Mouse (Mus musculus) left cerebral cortex, postnatal 25 days (tissue): ENCODE measurements around the gene Clba1. TPM values are rescaled to one million over a fixed set of nuclear protein-coding genes. Genes with fewer than 3 reads are reported as not detected.

Source experiments
- total RNA-seq, 2 experiments: library from RNA; stranded (reverse); gene quantifications; 2 replicates each; pipeline ENCODE4 v1.2.3; 2021

The Clba1 gene
- total RNA-seq, 2 experiments from 2014 or later: 17.1 to 17.7 TPM

Other genes with a start within 250 kb of the Clba1 start
- gene Inf2, start 220.2 kb upstream of the Clba1 start, total RNA-seq: 100 to 1,000 TPM; 108 to 155 TPM
- gene Adssl1, start 188.9 kb upstream of the Clba1 start, total RNA-seq: 10 to 100 TPM; 16.4 to 18.2 TPM
- gene Siva1, start 164.3 kb upstream of the Clba1 start, total RNA-seq: 10 to 100 TPM; 17.4 to 18.8 TPM
- 100 to 1,000 TPM; 138 to 140 TPM for gene Akt1, start 134.1 kb upstream of the Clba1 start, total RNA-seq
- 1 to 10 TPM in 1 of 2 experiments, under 1 TPM in 1; 0.76 to 1.3 TPM for gene Zbtb42, start 130.1 kb upstream of the Clba1 start, total RNA-seq
- 100 to 1,000 TPM; 246 TPM for gene Cep170b, start 88.5 kb upstream of the Clba1 start, total RNA-seq
- 10 to 100 TPM in 1 of 2 experiments, 1 to 10 TPM in 1; 9.3 to 10.7 TPM for gene Pld4, start 48.3 kb upstream of the Clba1 start, total RNA-seq
- 1 to 10 TPM; 5.3 to 5.5 TPM for gene Ahnak2, start 6.3 kb upstream of the Clba1 start, total RNA-seq
- gene Cdca4, start 20.5 kb downstream of the Clba1 start, total RNA-seq: 10 to 100 TPM in 1 of 2 experiments, 1 to 10 TPM in 1; 9.5 to 10.6 TPM
- not detected for gene Gpr132, start 59.3 kb downstream of the Clba1 start, total RNA-seq
- gene Jag2, start 120.8 kb downstream of the Clba1 start, total RNA-seq: 10 to 100 TPM; 50.1 to 55.1 TPM
- 10 to 100 TPM; 10.8 to 11.5 TPM for gene Nudt14, start 133.2 kb downstream of the Clba1 start, total RNA-seq
- gene Btbd6, start 167.5 kb downstream of the Clba1 start, total RNA-seq: 10 to 100 TPM; 55.9 to 60.9 TPM
- 10 to 100 TPM; 45.0 to 50.4 TPM for gene Brf1, start 191.8 kb downstream of the Clba1 start, total RNA-seq
- gene Pacs2, start 205.6 kb downstream of the Clba1 start, total RNA-seq: 10 to 100 TPM; 63.3 to 79.9 TPM